8 mouse cellular contexts compared by ENCODE assay signal in genomic region chr5:30713691-30714090, GRCm38 (mm10). TPM values are rescaled to one million over a fixed set of nuclear protein-coding genes. Genes with fewer than 3 reads are reported as not detected.
DNase-seq lines count a peak whose midpoint lies in the region; ATAC-seq lines count a peak whose summit lies in the region.

No protein-coding gene starts in this region.

- ATAC-seq in liver, embryonic 11.5 days (replicated peaks; ENCODE audit: low FRiP score): no peak
- no peak for ATAC-seq in forebrain, embryonic 12.5 days (ENCODE audit: low FRiP score)
- ATAC-seq in neural tube, embryonic 14.5 days (ENCODE audit: low read depth): no peak

- peaks cover 65% of the 10 kb centered on the region for H3K27me3 ChIP-seq in liver, embryonic 11.5 days (replicated peaks; ENCODE audit: control insufficient read depth, insufficient read depth, low read length)
- H3K27me3 ChIP-seq in forebrain, embryonic 12.5 days: peaks cover 5% of the 10 kb centered on the region
- H3K27me3 ChIP-seq in limb, embryonic 10.5 days (ENCODE audit: low read depth, poor library complexity, severe bottlenecking): peaks cover 66% of the 10 kb centered on the region
- H3K27me3 ChIP-seq in neural tube, embryonic 14.5 days (ENCODE audit: control insufficient read depth, insufficient read depth, low read length): no peaks in the 10 kb centered on the region

- no peak overlapping the region for H3K9ac ChIP-seq in liver, embryonic 11.5 days (ENCODE audit: low read depth, low read length)
- peak overlapping the region; percentile 80 for H3K9ac ChIP-seq in forebrain, embryonic 12.5 days
- peak overlapping the region; percentile 91 for H3K9ac ChIP-seq in neural tube, embryonic 14.5 days (replicated peaks; ENCODE audit: low read depth, low read length)

- H3K4me3 ChIP-seq in liver, embryonic 11.5 days (ENCODE audit: low read depth, low read length): peak overlapping the region; percentile 48
- H3K4me3 ChIP-seq in forebrain, embryonic 12.5 days (replicated peaks): peak overlapping the region; percentile 72
- H3K4me3 ChIP-seq in limb, embryonic 10.5 days: peak overlapping the region; percentile 65
- peak overlapping the region; percentile 84 for H3K4me3 ChIP-seq in neural tube, embryonic 14.5 days (ENCODE audit: low read depth, low read length)

- no peak overlapping the region for H3K27ac ChIP-seq in liver, embryonic 11.5 days (ENCODE audit: low read depth, low read length)
- H3K27ac ChIP-seq in forebrain, embryonic 12.5 days: peak overlapping the region; percentile 85
- H3K27ac ChIP-seq in limb, embryonic 10.5 days: peak overlapping the region; percentile 65
- H3K27ac ChIP-seq in neural tube, embryonic 14.5 days (ENCODE audit: low read depth, low read length): peak overlapping the region; percentile 93

- H3K9me3 ChIP-seq in liver, embryonic 11.5 days (ENCODE audit: control insufficient read depth, low read length): no peaks in the 10 kb centered on the region
- H3K9me3 ChIP-seq in forebrain, embryonic 12.5 days: no peaks in the 10 kb centered on the region
- H3K9me3 ChIP-seq in limb, embryonic 10.5 days (replicated peaks): no peaks in the 10 kb centered on the region
- no peaks in the 10 kb centered on the region for H3K9me3 ChIP-seq in neural tube, embryonic 14.5 days (ENCODE audit: control insufficient read depth, low read length)

- no peaks in the 10 kb centered on the region for H3K36me3 ChIP-seq in liver, embryonic 11.5 days (ENCODE audit: control insufficient read depth, insufficient read depth, low read length)
- 0 out of 2 replicates have a peak, but pooled peaks cover 3% of the 10 kb centered on the region for H3K36me3 ChIP-seq in forebrain, embryonic 12.5 days (replicated peaks)
- H3K36me3 ChIP-seq in limb, embryonic 10.5 days: no peaks in the 10 kb centered on the region
- no peaks in the 10 kb centered on the region for H3K36me3 ChIP-seq in neural tube, embryonic 14.5 days (ENCODE audit: control insufficient read depth, insufficient read depth, low read length)

- 23% methylated on average over 11 of the region's 11 CpGs for WGBS in liver, embryonic 11.5 days
- 23% methylated on average over 11 of the region's 11 CpGs for WGBS in forebrain, embryonic 12.5 days
- WGBS in limb, embryonic 10.5 days: 23% methylated on average over 11 of the region's 11 CpGs
- 14% methylated on average over 11 of the region's 11 CpGs for WGBS in neural tube, embryonic 14.5 days

- peaks cover 14% of the 10 kb centered on the region for H3K4me1 ChIP-seq in liver, embryonic 11.5 days (replicated peaks; ENCODE audit: control insufficient read depth, insufficient read depth, low read length)
- H3K4me1 ChIP-seq in forebrain, embryonic 12.5 days: peaks cover 46% of the 10 kb centered on the region
- H3K4me1 ChIP-seq in limb, embryonic 10.5 days: peaks cover 32% of the 10 kb centered on the region
- peaks cover 10% of the 10 kb centered on the region; the same call in 1 of the 2 replicates for H3K4me1 ChIP-seq in neural tube, embryonic 14.5 days (ENCODE audit: control insufficient read depth, insufficient read depth, low read length)

- H3K4me2 ChIP-seq in liver, embryonic 11.5 days: peak overlapping the region; percentile 90
- peak overlapping the region; percentile 91 for H3K4me2 ChIP-seq in forebrain, embryonic 12.5 days
- peak overlapping the region; percentile 71 for H3K4me2 ChIP-seq in neural tube, embryonic 14.5 days (ENCODE audit: low read depth, low read length)

- DNase-seq in liver, embryonic 11.5 days (ENCODE audit: low spot score): no peak
- DNase-seq in liver: no peak
- DNase-seq in limb, embryonic 10.5 days (ENCODE audit: low spot score): no peak
- DNase-seq in embryo, embryonic 10 days (ENCODE audit: low spot score): no peak
- no peak for DNase-seq in frontal cortex, adult 2 months (ENCODE audit: extremely low spot score in 1 of 2, low spot score in 1 of 2)
- DNase-seq in spleen, adult 18-20 months: no peak

RNA-seq across cellular contexts. Expression of gene Dpysl5, which starts 2.3 kb away (rescaled TPM):
- 1.3 and 1.6 TPM in 2 replicates for polyA plus RNA-seq in liver, embryonic 11.5 days (2014; fragmentation: Nextera tagmentation; extraction: Ambion mirVana)
- 109 and 134 TPM in 2 replicates for polyA plus RNA-seq in forebrain, embryonic 12.5 days (2016; fragmentation: Nextera tagmentation; extraction: Ambion mirVana)
- 4.3 and 4.9 TPM in 2 replicates for polyA plus RNA-seq in limb, embryonic 10.5 days (2016; fragmentation: Nextera tagmentation; extraction: Ambion mirVana)
- 178 and 203 TPM in 2 replicates for polyA plus RNA-seq in neural tube, embryonic 14.5 days (2014; fragmentation: Nextera tagmentation; extraction: Ambion mirVana)
- polyA plus RNA-seq in frontal cortex, adult 2 months (2012; rRNA removed): 39.6 and 40.3 TPM in 2 replicates

RNA-seq across cellular contexts. Expression of gene Cenpa, which starts 47.1 kb away (rescaled TPM):
- polyA plus RNA-seq in liver, embryonic 11.5 days (2014; fragmentation: Nextera tagmentation; extraction: Ambion mirVana): 326 and 357 TPM in 2 replicates
- polyA plus RNA-seq in forebrain, embryonic 12.5 days (2016; fragmentation: Nextera tagmentation; extraction: Ambion mirVana): 325 and 333 TPM in 2 replicates
- 508 and 523 TPM in 2 replicates for polyA plus RNA-seq in limb, embryonic 10.5 days (2016; fragmentation: Nextera tagmentation; extraction: Ambion mirVana)
- polyA plus RNA-seq in neural tube, embryonic 14.5 days (2014; fragmentation: Nextera tagmentation; extraction: Ambion mirVana): 23.7 and 29.3 TPM in 2 replicates
- 3.5 and 4.3 TPM in 2 replicates for polyA plus RNA-seq in frontal cortex, adult 2 months (2012; rRNA removed)

Comparison
In these comparisons a context has a peak if more than half of its experiments do, and no peak if none do; other contexts are left out.
1. RNA of gene Cenpa, which starts 47.1 kb away (polyA plus RNA-seq): 508 to 523 TPM in limb, embryonic 10.5 days, 326 to 357 TPM in liver, embryonic 11.5 days and 325 to 333 TPM in forebrain, embryonic 12.5 days; 23.7 to 29.3 TPM in neural tube, embryonic 14.5 days and 3.5 to 4.3 TPM in frontal cortex, adult 2 months; every median in the first group is over 10 times any median in the second.
2. Peak in every context shown above with its lines, with median percentiles within 50 percentile points of each other: H3K4me2 ChIP-seq and H3K4me3 ChIP-seq.